Mouse (Mus musculus): Measurements from ENCODE around the gene Plekhg2.

The Plekhg2 gene

GRCm38 (mm10) chr7:28335471-28335870 is 36.9 kb downstream of the Plekhg2 start:
- no peak for DNase-seq (ENCODE audit: low spot score)

GRCm38 (mm10) chr7:28334534-28334933 is 37.9 kb downstream of the Plekhg2 start:
- no peak for DNase-seq (ENCODE audit: low spot score)

GRCm38 (mm10) chr7:28328260-28328659 is 44.1 kb downstream of the Plekhg2 start:
- DNase-seq (ENCODE audit: low spot score): peak; percentile 64

- no peak for DNase-seq (ENCODE audit: low spot score)
Measured at GRCm38 (mm10) chr7:28326457-28326856, 45.9 kb downstream of the Plekhg2 start.

GRCm38 (mm10) chr7:28325293-28325692 is 47.1 kb downstream of the Plekhg2 start:
- no peak for DNase-seq (ENCODE audit: low spot score)

- no peak for DNase-seq (ENCODE audit: low spot score)
Measured at GRCm38 (mm10) chr7:28321974-28322720, 50.3 kb downstream of the Plekhg2 start.

- no peak for DNase-seq (ENCODE audit: low spot score)
Measured at GRCm38 (mm10) chr7:28318714-28319113, 53.7 kb downstream of the Plekhg2 start.

GRCm38 (mm10) chr7:28318036-28318435 is 54.4 kb downstream of the Plekhg2 start:
- no peak for DNase-seq (ENCODE audit: low spot score)

- peak; percentile 97 for DNase-seq (ENCODE audit: low spot score)
Measured at GRCm38 (mm10) chr7:28311926-28312543, 60.4 kb downstream of the Plekhg2 start, which contains the start of gene Timm50. Gene Timm50, minus strand, starts transcription at chr7:28312072.

- peak; percentile 24 for DNase-seq (ENCODE audit: low spot score)
Measured at GRCm38 (mm10) chr7:28311151-28311925, 61.1 kb downstream of the Plekhg2 start.

- DNase-seq (ENCODE audit: low spot score): no peak
Measured at GRCm38 (mm10) chr7:28309737-28310136, 62.7 kb downstream of the Plekhg2 start.
